Mouse (Mus musculus) kidney, adult 18-20 months (tissue): ENCODE results near the gene Abr.
A peak's percentile ranks its signal among the peaks of the same experiment; 100 is the strongest.

ENCODE experiments used
- DNase-seq: peaks from one replicate; pipeline ENCODE4 v3.0.0; 2021

Abr gene

GRCm38 (mm10) chr11:76622152-76622565 lies at the start of gene Abr:
Gene Abr (minus strand): TSS chr11:76622314.
- peak; percentile 58 for DNase-seq

DNA sequence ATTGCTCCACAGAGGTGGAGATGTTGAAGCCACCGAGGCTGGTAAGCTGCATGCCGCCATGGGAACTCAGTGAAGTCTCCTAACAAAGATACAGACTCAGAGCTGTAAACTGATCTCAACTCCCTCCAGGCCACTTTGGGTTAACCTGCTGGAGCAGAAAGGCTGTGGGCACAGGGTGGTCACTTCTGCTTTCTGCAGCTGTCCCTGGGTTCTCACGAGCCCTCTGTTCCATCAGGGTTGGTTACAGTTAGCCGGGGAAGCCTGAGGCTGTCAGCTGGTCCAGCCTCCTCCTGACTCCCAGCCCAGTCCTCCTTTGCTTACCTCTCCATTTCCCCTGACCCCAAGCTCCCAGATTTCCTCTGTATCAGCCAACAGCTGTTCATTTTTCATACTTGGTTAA lies 45.7 kb upstream of the Abr start:
- no peak for DNase-seq

- DNase-seq, result peak; percentile 18
These were observed 44.0 kb upstream of the Abr start for GRCm38 (mm10) chr11:76666002-76666649.

- no peak for DNase-seq
These were observed 39.8 kb upstream of the Abr start for GRCm38 (mm10) chr11:76661790-76662468.

DNA sequence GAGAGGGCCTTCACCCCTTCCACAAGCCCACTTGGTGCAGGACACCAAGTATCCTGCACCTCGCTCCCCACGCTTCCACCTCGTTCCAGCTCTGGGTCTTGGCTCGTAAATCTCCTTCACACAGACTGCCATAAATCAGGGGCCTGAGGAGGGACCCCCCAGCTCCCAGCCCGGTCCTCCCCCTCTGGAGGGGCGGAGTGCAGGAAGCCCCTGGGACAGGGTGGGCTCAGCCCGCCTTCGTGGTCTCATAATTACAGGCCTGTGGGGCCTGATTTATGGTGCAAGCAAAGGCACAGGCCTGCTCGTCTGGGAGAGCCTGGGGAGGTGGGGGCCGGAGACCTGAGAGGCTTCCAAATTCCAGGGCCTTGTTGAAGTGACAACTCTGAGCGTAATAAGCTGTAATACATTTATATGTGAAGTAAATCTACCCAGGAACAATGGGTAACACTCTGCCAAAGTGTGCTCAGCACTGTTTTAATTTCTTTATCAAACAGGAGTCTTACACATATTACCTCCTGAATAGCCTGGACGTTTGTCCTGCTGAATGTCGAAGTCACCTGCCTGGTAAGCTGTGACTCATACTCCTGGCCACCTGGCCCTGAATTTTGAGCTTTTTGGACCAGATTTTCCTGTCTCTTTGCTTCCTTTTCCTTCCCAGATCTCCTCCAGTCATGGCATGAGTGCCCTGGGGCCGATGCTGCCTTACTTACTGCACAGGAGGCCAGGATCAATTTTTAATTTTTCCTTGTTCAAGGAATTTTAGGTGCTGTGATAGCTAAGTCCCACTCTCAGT lies 37.2 kb upstream of the Abr start:
- no peak for DNase-seq

DNA sequence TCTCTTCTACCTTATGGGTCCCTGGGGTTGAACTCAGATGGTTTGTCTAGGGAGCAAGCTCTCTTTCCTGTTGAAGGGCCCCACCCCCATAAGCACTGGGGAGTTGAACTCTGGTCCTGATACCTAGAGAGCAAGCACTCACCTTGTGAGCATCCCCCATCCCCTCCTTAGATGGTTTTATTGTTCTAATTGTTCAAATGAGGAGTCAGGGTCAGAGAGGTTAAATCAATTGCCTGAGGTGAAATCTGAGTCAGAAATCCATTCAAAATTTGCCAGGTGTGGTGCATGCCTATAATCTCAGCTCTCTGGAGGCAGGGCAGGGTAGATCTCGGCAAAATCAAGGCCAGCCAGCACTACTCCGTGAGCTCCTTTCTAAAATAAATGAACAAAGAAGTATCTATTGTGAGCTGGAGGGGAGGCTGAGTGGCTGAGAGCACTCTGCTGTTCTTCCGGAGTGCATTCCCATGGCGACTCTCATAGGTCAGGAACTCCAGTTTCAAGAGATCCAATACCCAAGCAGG lies 35.4 kb upstream of the Abr start:
- DNase-seq, result no peak

DNA sequence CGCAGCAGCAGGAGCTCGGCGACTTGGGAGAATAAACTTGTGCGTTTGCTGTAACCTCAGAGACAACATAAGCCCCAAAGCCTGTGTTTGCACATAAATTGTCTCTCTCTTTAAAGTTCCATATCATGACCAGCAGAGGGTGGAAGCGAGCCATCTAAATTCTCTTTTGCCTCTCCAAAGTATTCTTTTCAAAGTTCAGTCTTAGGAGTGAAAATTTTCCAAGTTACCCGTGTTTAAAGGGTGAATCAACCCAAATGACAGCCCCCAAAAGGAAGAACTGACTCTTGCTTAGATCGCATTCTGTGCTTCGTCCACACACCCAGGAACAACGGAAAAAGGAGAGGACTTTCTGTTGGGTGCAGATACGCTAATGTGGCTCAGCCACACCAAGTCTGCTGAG lies 33.0 kb upstream of the Abr start:
- DNase-seq, result peak; percentile 41

- DNase-seq, result no peak
These were observed 30.8 kb upstream of the Abr start for GRCm38 (mm10) chr11:76652838-76653334.

DNA sequence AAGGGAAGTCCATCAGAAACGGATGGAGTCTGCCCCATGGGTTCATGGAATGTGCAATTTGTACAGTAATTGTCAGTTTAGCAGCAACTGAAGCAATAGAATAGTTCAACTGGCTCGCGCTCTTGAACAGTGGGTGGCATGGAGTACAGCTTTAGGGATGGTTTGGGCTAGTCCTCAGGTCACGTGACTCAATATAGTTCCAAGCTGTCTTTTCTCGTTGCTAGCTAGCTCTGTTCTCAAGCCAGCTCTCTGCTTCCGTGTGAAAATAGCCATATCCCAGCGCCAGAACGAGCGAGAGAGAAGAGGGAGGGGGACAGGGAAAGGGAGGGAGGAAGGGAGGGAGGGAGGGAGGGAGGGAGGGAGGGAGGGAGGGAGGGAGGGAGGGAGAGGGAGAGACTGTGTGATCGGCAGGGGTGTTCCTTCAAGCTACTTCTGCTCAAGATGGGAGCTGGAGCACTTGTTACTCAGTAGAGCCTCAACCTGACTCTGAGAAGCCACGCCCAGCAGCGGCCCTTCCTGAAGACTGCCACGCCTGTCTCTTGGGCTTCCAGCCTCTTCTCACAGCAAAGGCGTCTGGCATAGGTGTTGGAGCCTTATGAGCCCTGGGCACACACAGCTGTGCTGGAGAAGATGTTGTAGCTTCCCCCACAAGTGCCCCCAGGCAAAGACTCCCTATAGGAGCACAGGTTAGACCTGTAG lies 28.9 kb upstream of the Abr start:
- no peak for DNase-seq

- peak; percentile 81 for DNase-seq
These were observed 25.4 kb upstream of the Abr start for GRCm38 (mm10) chr11:76647500-76647899.

- no peak for DNase-seq
These were observed 24.9 kb upstream of the Abr start for GRCm38 (mm10) chr11:76647062-76647461.

GRCm38 (mm10) chr11:76645955-76646354 lies 23.8 kb upstream of the Abr start:
- peak; percentile 91 for DNase-seq

GRCm38 (mm10) chr11:76645036-76645435 lies 22.9 kb upstream of the Abr start:
- DNase-seq, result no peak

- no peak for DNase-seq
These were observed 22.1 kb upstream of the Abr start for GRCm38 (mm10) chr11:76644257-76644656.

GRCm38 (mm10) chr11:76640231-76640630 lies 18.1 kb upstream of the Abr start:
- DNase-seq, result no peak

DNA sequence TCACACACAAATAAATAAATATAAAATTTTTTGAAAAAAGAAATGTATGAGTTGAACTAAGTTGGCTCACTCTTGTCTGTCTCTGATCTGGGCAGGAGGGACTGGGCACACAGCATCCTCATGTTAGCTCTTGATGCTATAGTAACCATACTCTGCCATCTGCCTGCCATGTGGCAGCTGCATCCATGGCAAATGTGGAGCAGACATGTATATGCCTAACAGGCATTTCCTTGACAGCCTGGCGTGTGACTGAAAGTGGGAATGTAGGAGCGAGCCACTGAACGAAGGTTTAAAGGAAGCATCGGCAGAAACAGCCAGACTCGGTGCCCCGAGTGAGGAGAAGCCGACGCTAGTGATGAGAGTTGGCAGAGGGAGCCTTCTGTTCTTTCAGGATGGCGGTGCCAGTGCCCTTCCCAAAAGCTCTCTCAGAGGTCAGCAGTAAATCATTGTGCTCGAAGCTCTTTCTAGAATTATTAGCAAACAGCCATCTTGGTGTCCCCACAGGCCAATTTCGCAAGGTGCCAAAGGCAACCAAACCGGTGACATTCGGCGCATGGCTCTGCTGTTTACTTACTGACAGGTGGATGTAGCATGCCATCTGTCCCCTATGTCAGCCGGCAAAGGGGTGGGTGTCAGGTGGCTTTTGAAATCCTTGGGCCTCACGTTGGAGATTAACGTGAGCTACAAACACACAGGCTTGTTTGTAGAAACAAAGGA lies 17.3 kb upstream of the Abr start:
- no peak for DNase-seq

DNA sequence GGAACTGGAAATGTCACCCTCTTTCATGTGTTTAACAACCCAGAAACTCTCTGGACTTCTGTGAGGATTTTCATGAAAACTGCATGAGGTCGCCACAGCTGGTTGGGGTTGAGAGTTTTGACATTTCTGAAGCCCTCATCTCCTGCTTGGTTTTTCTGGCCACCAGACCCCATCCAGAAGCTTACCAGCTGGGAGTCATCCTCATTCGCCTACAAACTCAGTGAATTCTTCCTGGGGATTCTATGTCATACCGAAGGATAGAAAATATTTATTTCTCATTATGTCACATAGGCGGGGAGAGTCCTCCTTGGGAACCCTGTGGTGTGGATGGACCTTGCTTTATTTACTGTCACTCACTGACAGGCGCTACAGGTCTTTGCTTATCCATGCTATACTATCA lies 8.4 kb upstream of the Abr start:
- no peak for DNase-seq

- no peak for DNase-seq
These were observed 7.9 kb upstream of the Abr start for GRCm38 (mm10) chr11:76630023-76630422.

GRCm38 (mm10) chr11:76628613-76629012 lies 6.5 kb upstream of the Abr start:
- DNase-seq, result no peak

DNA sequence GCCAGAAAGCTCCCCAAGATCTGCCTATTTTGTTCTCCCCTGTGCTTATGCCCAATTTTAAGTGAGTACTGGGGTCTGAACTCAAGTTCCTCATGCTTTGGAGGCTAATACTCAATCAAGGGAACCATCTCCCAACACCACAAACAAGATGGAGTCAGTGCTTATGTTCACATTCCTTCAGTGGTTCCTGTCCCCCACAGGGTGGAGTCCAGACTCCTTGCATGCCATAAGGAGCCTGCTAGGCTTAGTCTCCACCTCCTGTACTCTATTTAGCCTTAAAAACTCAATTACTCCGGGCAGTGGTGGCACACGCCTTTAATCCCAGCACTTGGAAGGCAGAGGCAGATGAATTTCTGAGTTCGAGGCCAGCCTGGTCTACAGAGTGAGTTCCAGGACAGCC lies 2.8 kb upstream of the Abr start:
- no peak for DNase-seq

DNA sequence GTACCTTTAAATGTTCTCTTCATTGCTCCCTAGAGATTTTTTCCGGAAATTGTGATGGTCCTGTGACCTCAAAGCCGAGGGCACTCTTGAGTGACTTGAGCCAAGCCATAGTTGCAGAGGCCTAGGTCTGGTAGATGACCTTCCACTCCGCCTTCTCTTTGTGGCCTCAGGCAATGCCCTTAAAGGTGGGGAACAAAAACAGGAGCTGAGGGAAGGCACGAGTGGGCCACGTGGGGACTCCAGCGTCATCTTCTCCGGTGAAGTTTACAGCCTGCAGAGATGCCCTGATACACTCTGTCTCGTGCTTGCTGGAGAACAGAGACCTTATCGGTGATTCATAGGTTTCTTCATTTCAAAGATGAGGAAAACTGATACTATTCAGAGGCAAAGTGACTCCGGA lies 2.0 kb upstream of the Abr start:
- no peak for DNase-seq
